Mouse (Mus musculus) adrenal gland, postnatal 36 days (tissue): ENCODE data around the gene Sh3bp5l. TPM values are rescaled to one million over a fixed set of nuclear protein-coding genes. Genes with fewer than 3 reads are reported as not detected.
"Not testable (repeated sequence)": the region's sequence is repeated elsewhere in the genome, so short reads cannot be mapped to it uniquely, and the experiment has no call there.

ENCODE experiments used
- DNase-seq, 2 experiments: peaks; one replicate each; pipeline ENCODE4 v3.0.0; 2021; ENCODE audit warnings: mixed read lengths in 1 of 2
- long read RNA-seq, 2 experiments: library from polyadenylated mRNA; stranded (forward); transcript quantifications; one replicate each; pipeline ENCODE4 v2.0.0; 2021; ENCODE audit warnings: borderline sequencing depth in 2 of 2
- total RNA-seq, 2 experiments: library from RNA; stranded (reverse); gene quantifications; 2 replicates each; pipeline ENCODE4 v1.2.3; 2021

The Sh3bp5l gene
- 10 to 100 TPM; 36.7 to 51.5 TPM for total RNA-seq
- long read RNA-seq, experiment 1, transcript Sh3bp5l-201 (7 exons, 2,977 nt), result major isoform, 69 of 105 reads
- long read RNA-seq, experiment 1, transcript Sh3bp5l-202 (7 exons, 3,016 nt), result minor isoform, 18 of 105 reads
- long read RNA-seq, experiment 1, partial matches to known transcripts, result 4 of 105 reads
- long read RNA-seq, experiment 1, other reads (novel, unspliced or antisense), result 14 of 105 reads
- long read RNA-seq, experiment 2, transcript Sh3bp5l-202 (7 exons, 3,016 nt), result minor isoform, 5 of 34 reads
- long read RNA-seq, experiment 2, transcript Sh3bp5l-201 (7 exons, 2,977 nt), result major isoform, 16 of 34 reads
- long read RNA-seq, experiment 2, partial matches to known transcripts, result 4 of 34 reads
- long read RNA-seq, experiment 2, other reads (novel, unspliced or antisense), result 9 of 34 reads

DNA sequence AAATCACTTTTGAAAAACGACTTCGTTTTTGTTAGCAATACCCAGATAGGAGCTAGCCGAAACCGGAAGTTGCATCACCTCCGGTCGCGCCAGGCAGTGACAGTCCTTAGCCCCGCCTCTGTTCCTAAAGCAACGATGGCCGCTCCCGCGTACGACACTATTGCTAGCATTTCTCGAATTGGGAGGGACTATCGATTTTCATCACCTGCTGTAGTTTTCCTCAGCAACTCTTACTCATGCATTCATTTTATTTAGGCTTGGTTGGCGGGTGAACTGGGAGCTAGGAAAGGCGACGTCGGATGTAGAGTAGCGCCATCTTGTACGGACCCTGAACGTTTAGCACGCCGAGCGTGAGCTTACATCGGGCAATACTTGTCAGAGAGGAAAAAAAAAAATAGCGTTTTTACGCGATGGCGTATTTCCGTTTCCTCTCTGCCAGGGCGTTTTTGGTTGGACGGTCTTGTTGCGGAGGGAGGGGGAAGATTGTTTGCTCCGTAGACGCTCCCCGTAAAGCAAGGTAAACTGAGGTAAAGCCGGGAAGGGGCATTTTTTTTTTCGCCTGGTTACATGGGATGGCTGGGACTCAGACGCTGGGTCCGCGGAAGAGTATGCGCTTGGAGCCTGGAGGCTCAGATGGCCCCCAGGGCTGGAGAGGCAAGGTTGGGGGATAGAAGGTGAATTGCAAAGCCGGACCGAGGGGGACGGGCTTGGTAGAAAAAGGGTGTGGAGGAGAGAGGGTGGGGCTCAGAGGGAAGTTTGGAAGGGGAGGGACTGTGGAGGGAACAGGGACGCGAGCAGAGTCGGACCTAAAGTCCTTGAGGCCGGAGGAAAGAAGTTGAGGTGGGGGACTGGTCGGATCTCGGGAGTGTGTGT is at the start of gene Sh3bp5l, which contains the start of gene Zfp672:
Gene Sh3bp5l (plus strand): TSS at position 449 of the 873 bp plus-strand sequence.
Gene Zfp672 (minus strand): TSS at position 64 of the 873 bp plus-strand sequence.
- peak; percentile 92 to 93 for DNase-seq

DNA sequence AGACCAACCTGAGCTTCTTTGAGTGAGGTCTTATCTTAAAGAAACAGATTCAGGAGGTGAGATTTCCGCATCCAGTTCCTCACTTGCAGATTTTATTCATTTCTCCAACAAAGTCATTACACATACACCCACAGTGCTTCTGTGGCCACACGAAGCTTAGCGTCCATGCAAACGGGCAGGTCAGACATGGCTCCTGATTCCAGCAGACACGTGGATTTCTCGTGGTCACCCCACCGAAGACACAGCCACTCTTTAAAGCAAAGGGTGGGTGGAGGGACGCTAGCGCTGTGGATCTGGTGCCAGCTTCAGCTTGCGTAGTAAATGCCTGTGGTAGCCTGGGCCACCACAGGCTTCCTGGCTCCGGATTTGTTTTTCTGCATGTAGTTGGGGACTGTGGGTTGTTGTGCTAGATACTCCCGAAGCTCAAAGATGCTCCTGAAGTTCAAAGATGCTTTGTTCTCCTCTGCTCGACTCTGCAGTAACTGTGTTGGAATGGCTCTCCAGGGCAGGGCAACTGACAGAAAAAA is 48.5 kb upstream of the Sh3bp5l start:
- DNase-seq, result no peak

DNA sequence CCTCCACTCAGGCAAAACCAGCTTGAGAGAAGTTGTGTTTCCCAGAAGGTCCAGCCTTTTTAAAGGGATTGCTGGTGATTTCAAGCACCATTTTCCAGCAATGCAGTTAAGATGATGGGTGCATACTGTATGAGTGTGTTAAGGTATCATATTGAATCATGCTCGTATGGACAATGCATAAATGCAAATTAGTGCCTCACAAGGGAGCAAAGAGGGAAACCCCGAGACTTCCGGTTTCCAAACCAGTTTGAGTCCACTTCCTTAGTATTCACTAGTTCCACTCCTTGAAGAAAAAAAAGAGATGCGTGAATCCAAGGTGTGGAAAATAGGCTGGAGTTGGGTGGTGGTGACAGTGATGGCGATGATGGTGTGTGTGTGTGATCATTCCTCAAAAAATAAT is 48.0 kb upstream of the Sh3bp5l start:
- no peak for DNase-seq

DNA sequence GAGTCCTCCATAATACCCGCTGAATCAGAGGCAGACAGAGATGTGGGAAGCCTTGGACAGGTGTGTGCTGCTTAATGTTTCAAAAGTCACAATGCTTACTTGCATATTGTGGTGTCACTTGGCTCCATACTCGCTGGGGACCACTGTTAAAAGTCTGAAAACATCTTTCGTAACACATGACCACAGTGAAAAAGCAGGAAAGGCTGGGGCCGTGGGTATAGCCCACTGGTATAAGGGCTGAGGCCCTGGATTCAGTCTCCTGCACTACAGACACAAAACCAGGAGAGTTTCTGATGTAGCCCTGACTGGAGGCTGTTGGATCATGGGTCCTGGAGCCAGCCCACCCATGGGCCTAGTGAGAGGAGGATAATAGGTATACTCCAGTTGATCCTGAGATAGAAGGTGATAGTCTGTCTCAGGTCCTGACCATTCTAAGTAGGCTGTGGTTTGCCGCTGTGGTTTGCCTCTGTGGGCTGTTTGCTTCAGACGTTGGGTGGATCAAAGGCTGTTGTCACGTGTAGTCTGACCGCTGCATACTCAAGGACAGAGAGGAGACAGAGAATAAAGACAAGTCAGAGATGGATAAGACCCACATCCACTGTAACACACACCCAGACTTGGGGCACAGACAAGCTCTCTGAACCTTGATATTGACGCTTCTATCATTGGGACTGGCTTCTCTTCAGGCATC is 40.4 kb upstream of the Sh3bp5l start:
- peak; percentile 28 to 33 for DNase-seq

DNA sequence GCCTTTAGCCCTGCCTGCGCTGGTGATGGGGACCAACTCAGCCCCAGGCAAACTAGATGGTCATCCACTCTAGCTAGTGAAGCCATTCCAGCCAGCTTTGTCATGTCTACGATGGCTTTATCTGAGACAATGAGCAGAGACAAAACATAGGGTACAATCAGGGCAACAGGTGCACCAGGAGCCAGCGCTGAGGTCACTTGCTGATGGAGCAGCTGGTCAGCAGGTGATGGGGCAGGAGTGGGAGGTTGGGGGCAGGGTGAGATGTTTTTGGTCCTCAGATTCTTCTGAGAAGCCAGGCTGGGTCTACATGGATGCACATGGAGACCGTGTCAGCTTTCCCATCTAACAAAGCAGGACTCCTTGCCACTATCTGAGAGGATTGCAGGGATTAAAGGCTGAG is 39.7 kb upstream of the Sh3bp5l start:
- no peak for DNase-seq

DNA sequence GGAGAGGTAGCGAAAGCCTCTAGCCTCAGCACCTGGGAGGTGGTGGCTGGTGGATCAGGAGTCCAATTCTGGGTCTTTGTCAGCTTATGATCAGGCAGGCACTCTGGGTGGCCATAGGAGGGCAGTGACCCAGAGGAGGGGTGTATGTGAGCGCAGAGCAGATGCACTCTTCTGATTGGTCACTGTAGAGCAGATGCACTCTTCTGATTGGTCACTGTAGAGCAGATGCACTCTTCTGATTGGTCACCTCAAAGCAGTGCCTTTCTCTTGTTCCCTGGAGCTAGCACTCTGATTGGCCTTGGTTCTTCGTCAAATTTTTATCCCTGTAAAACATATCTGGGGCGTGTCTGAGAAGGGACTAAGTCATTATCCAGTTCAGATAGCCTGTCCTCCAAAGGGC is 37.7 kb upstream of the Sh3bp5l start:
- no peak for DNase-seq

DNA sequence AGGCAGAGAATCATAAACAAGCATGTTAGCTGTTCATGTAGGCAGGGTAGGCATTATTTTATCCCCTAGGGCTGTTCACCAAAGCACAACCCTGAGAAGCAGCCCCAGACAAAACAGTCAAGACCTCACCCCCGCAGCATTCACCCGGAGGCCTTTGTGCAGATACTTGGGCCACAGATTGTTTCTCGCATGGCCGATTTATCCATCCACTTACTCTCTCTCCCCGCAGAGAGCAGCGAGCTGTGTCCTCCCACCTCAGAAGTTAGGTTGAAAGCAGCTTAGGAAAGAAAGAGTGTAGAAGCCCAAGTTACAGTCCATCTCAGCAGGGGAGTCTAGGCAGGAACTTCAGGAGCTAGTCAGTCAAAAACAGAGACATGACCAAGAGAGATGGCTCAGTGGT is 33.1 kb upstream of the Sh3bp5l start:
- no peak for DNase-seq

DNA sequence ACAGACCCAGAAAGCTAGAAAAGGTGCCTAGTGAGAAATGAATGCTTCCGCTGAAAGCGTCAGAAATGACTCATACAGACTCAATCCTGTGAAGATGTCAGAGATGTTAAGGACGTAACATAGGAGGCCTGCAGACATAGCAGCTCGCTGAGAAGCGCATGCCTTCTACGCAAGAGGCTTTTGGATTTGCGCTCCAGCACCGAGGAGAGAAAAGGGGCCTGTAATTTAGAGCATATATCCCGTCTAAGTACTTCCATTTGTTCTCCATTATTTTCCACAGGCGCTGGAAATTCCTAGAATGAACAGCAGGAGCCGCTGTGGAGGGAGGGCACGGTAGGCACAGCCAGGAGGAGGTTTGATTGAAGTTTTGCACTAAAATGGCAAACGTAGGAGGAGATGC is 29.5 kb upstream of the Sh3bp5l start:
- peak; percentile 79 to 83 for DNase-seq

DNA sequence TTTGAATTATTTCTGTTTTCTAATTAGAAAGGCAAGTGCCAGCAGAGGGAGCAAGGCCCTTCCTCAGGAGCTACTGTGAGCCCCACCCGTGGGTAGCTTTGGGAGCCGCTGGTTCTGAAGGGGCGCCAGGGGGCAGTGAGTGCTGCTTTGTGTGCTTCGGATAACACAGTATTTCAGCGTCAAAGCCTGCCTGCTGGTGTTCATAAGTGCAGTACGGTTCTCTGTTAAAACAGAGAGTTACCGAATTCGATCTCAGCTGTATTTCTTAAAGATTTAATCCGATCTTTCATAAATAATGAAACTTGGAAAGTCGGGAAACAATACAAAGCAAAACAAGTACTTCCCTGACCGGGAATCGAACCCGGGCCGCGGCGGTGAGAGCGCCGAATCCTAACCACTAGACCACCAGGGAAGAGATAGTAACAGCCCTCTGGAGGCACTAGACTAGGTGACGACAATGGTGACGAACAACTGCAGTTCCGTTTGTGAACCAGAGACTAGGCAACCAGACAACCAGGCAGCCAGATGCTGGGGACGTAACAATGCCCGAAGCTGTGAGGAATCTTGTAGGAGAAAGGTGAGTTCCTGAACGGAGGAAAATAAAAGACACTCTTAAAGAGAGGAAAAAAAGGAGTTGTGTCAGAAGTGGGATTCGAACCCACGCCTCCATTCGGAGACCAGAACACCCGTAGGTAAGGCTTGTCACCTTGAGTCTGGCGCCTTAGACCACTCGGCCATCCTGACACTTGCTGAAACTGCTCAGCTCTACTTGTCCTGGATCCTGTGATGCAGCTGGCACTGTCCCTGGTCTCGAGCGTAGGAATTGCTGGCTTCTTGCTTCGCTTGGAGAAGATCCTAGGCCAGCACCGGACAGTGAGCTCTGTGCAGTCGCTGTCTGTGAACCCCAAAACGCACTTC is 28.4 kb upstream of the Sh3bp5l start:
- DNase-seq, result peak; percentile 93 to 96

DNA sequence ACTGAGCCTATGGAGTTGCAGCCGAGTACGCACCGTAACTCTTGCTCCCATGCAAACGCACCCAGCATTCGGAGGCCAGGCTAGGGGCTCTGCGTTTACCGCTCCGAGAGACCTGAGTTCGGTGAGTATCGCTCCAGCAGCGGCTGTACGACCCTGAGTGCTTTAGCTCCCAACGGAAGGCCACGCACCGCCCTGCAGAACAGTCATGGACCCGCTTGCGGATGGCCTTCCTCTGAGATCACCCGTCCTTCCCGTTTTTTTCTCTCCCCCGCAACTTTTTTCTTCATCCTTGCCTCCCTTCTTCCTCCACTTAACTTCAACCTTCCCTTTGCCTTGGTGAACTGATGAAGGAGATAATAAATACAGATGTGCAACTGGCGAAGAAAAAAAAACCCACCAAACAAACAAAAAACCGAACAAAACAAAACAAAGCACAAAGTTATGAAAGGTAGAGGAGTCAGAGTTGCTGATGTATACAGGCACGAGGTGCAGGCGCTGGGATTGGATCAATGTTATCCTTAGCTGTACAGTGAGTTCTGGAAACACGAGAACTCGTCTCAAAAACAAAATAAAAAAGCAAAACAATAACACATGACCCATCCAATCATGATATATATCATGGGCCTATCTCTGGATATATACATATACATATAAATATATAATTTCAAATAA is 27.6 kb upstream of the Sh3bp5l start:
- peak in 1 of 2 experiments; percentile 77 for DNase-seq

DNA sequence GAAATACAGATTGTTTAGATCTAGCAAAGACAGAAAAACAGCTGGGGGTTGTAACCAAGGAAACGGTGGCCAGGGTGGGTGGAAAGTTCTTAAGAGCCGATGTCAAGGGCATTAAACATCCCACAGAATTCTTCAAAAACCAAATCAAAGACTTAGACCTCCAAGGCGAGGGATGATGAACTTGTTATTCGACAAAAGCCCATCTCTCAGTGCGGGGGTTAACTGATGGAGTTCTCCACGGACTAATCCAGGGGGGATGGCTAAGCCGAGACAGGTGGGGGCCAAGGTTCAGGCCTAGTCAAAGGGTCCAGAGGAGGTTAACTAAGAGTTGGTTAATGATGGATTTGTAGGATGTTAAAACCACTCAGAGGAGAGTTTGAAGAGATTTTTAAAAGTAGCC is 26.9 kb upstream of the Sh3bp5l start:
- no peak for DNase-seq

DNA sequence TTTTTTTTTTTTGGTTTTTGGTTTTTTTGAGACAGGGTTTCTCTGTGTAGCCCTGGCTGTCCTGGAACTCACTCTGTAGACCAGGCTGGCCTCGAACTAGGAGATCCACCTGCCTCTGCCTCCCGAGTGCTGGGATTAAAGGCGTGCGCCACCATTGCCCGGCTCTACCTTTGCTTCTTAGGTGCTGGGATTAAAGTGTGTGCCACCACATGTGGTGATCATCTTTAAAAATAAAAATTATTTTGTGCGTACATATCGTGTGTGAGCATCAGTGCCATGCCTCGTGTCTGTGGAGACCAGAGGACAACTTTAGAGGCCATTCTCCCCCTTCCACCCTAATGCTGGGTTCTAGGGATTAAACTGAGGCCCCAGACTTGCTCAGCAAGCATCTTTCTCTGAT is 25.2 kb upstream of the Sh3bp5l start:
- not testable (repeated sequence) for DNase-seq

DNA sequence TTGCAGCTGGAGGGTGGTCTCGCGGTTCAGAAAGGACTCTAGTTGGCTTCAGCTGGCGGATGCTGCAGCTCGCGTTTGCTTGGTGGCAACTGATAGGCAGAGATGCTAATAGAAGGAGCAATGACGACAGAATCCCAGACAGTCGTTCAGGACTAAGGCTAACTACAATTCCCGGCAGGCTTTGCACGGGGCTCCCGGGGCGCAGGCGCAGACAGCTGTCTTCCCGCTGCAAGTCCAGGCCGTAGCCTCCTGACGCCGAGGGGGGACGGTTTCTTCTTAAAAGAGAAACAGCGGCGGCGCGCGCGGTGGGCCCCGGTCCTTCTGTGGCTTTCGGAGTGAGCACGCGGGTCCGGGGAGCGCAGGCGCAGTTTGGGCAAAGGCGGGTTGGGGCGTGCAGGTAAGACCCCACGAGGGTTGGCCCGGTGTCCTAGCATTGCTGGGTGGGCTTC is 23.6 kb upstream of the Sh3bp5l start, which contains the start of gene Zfp692:
Gene Zfp692 (plus strand): TSS at position 210 of the 449 bp plus-strand sequence.
- DNase-seq, result peak; percentile 97 to 98

DNA sequence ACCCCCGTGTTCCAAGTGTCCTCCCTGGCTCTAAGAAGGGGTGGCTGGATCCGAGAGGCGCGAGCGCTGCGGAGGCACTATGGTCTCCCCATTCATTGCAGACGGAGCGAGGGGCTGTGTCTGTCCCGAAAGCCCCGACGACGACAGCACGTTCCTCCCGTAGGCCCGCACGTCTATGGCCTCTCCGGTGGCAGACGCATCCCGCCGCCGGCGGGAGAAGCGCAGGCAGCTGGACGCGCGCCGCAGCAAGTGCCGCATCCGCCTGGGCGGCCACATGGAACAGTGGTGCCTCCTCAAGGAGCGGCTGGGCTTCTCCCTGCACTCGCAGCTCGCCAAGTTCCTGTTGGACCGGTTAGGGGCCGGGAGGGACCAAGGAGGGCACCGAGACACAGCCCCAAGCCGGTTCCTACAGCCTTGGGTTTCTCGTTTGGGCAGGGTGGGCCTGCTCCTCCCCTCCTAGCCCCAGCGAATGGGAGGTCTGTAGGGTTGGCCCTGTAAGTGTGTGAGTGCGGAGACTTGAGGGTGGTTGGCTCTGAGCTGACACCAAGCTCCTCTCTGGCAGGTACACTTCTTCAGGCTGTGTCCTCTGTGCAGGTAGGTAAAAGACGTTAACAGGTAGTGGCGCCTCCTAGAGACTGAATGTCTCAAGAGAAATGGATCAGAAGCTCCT is 23.0 kb upstream of the Sh3bp5l start:
- DNase-seq, result peak; percentile 56 to 68

DNA sequence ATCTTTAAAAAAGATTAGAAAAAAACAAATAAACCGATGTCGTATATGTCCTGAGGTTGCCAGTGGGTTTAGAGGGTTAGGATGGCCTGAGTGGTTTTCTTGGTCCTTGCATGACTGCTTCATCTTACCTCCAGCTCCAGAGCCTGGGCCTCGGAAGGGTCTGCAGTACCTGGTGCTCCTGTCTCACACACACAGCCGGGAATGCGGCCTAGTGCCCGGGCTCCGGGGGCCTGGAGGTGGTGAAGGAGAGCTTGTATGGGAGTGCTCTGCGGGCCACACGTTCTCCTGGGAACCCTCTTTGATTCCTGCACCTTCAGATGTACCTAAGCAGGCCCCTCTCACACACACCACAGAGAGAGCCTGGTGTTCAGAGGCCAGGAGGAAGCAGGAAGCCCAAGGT is 21.9 kb upstream of the Sh3bp5l start:
- DNase-seq, result no peak

DNA sequence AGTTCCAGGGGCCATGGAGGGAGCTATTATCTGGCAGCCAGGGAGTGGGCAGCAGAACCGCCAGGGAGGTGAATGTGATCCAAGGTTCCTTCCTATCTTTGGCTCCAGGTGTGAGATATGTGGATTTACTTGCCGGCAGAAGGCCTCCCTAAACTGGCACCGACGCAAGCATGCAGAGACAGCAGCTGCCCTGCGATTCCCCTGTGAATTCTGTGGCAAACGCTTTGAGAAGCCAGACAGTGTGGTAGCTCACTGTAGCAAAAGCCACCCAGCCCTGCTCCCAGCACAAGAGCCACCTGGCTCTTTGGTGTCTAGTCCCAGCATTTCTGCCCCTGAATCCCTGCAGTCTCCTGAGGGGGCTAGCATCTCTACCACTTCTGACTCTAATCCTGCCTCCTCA is 16.5 kb upstream of the Sh3bp5l start:
- no peak for DNase-seq

DNA sequence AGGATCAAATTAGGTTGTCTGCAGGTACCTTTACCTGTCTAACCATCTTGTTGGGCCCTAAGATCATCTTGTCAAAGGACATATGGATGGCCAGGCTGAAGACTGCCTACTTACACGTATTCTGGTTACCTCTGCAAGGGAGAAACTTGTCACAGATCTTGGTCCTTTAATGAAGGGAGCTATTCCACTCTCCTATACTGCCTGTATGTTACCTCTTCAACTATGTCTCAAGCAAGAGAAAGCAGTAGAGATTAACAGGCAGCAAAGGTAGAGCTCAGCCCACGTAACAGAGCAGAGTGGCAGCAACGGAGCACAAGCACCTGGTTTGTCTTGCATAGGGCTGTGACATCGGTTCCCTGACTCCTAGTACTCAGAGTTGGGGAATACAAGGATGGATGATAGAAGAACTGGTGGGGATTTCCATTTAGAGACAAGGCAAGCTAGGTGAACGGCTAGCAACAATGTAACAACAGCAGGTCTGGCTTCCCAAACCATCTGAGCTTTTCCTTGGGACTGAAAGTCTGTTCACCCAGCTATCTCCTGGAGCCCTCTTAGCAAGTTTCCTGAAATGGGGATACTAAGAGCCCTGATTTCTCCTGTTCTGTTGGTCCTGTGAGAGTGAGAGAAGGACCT is 14.9 kb upstream of the Sh3bp5l start:
- no peak for DNase-seq

DNA sequence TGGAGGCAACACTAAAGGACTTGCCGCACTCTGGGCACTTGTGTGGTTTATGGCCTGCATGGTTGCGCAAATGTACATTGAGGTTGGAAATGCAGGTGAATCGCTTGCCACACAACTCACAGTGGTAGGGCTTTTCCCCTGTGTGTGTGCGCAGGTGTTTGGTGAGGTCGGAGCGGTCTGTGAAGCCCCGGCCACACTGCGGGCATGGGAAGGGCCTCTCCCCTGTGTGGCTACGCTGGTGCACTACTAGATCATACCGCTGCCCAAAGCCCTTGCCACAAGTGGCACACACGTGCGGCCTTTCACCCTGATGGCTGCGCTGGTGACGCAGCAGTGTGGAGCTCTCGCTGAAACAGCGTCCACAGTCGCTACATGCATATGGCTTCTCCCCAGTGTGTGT is 14.2 kb upstream of the Sh3bp5l start:
- DNase-seq, result no peak

DNA sequence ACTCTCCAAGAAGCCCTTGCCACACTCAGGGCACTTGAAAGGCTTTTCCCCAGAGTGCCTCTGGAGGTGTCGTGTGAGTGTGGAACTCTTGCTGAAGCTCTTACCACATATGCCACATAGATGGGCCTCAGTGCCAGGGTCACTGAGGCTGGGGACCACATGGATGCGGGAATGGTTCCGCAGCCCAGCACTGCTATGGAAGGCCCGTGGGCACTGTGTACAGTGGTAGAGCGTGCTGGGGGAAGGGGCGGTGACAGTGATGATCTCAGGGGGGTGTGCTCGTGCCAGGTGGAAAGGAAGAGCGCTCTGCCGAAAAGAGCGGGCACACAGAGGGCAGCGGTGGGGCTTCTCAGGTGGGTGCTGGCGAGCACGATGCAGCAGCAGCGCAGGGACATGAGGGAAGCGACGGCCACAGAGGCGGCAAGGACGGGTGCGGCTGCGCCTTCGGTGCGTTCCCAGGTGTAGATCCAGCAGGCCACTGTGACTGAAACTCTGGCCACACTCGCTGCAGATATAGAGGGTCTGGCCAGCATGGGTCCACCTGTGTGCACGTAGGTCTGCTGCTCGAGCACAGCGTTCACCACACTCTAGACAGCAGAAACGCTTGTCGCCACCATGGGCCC is 13.6 kb upstream of the Sh3bp5l start:
- DNase-seq, result no peak
